Mouse (Mus musculus) lung, embryonic 14.5 days (tissue): Measurements from ENCODE around the gene Ppan. TPM values are rescaled to one million over a fixed set of nuclear protein-coding genes. Genes with fewer than 3 reads are reported as not detected.
A peak's percentile ranks its signal among the peaks of the same experiment; 100 is the strongest.

ENCODE experiments used
- ATAC-seq: fragments of 200-750 bp; cut with Nextera tagmentation; 2 replicates; pipeline ENCODE4 v1.8.0; 2017; ENCODE audit warnings: mild to moderate bottlenecking, moderate TSS enrichment, moderate library complexity; ENCODE audit not compliant: insufficient read depth
- DNase-seq: peaks from one replicate; pipeline ENCODE4 v3.0.0-alpha.2; 2015
- H3K27ac ChIP-seq: fragments of 300-500 bp; sonication (generic); 2 replicates; pipeline ENCODE4 v1.5.1; 2014; ENCODE audit warnings: low read depth, mild to moderate bottlenecking, moderate library complexity
- H3K27me3 ChIP-seq: fragments of 300-500 bp; sonication (generic); 2 replicates; pipeline ENCODE4 v1.6.1; 2014; ENCODE audit warnings: low read length, control low read depth; ENCODE audit not compliant: insufficient read depth
- H3K36me3 ChIP-seq: fragments of 300-500 bp; sonication (generic); 2 replicates; pipeline ENCODE4 v1.6.1; 2014; ENCODE audit warnings: control low read depth; ENCODE audit not compliant: insufficient read depth
- H3K4me1 ChIP-seq: fragments of 300-500 bp; sonication (generic); 2 replicates; pipeline ENCODE4 v1.6.1; 2014; ENCODE audit warnings: antibody characterized with exemption, control low read depth; ENCODE audit not compliant: insufficient read depth
- H3K4me2 ChIP-seq: fragments of 300-500 bp; sonication (generic); 2 replicates; pipeline ENCODE4 v1.6.1; 2014; ENCODE audit warnings: mild to moderate bottlenecking
- H3K4me3 ChIP-seq: fragments of 300-500 bp; sonication (generic); 2 replicates; pipeline ENCODE4 v1.5.1; 2014; ENCODE audit warnings: low read depth, low read length
- H3K9ac ChIP-seq: fragments of 300-500 bp; sonication (generic); 2 replicates; pipeline ENCODE4 v1.6.1; 2014
- H3K9me3 ChIP-seq: fragments of 300-500 bp; sonication (generic); 2 replicates; pipeline ENCODE4 v1.6.1; 2016; ENCODE audit warnings: low read depth, low read length, control low read depth
- CTCF ChIP-seq: IDR thresholded peaks from 2 replicates; pipeline ENCODE4 v1.5.1; 2016; ENCODE audit warnings: antibody characterized with exemption, low read depth
- WGBS: fragments of 180-500 bp; shearing (Covaris S2); extraction: QIAGEN DNeasy Blood & Tissue Kit; methylation state at CpG from one replicate; pipeline ENCODE4 v1.1.7; 2014; 5-methylcytosine and 5-hydroxymethylcytosine counted together
- polyA plus RNA-seq: library from polyadenylated mRNA; unstranded; fragments of >200 nt; fragmentation: Nextera tagmentation; extraction: Ambion mirVana; gene quantifications from 2 replicates; pipeline ENCODE4 v1.2.1, GENCODE M21; 2014

Ppan gene
- polyA plus RNA-seq, 1 experiment from 2014 or later: 83.6 TPM

GRCm38 (mm10) chr9:20873521-20873920 lies 14.5 kb upstream of the Ppan start:
- Histone ChIP-seq H3K36me3 (no peaks in the 10 kb centered on the region), H3K4me3 (no peak overlapping the region), H3K4me1 (no peaks in the 10 kb centered on the region), H3K27ac (no peak overlapping the region), H3K4me2 (no peak overlapping the region), H3K27me3 (peaks cover 13% of the 10 kb centered on the region), H3K9me3 (no peaks in the 10 kb centered on the region), H3K9ac (no peak overlapping the region)
- no peak for TF ChIP-seq CTCF
- no peak for DNase-seq
- WGBS: 84% methylated on average over 12 of the region's 12 CpGs
- no peak for ATAC-seq

- peak; percentile 70 for DNase-seq
- no peak for ATAC-seq
- TF ChIP-seq CTCF: no peak
- Histone ChIP-seq H3K27me3 (no peaks in the 10 kb centered on the region), H3K4me1 (no peaks in the 10 kb centered on the region), H3K36me3 (no peaks in the 10 kb centered on the region), H3K9ac (no peak overlapping the region), H3K4me2 (no peak overlapping the region), H3K27ac (no peak overlapping the region), H3K4me3 (no peak overlapping the region), H3K9me3 (no peaks in the 10 kb centered on the region)
- 60% methylated on average over 23 of the region's 23 CpGs for WGBS
Observed at GRCm38 (mm10) chr9:20875021-20875790, 12.8 kb upstream of the Ppan start.

GRCm38 (mm10) chr9:20876318-20877117 lies 11.5 kb upstream of the Ppan start:
- Histone ChIP-seq H3K4me3 (no peak overlapping the region), H3K9ac (no peak overlapping the region), H3K36me3 (no peaks in the 10 kb centered on the region), H3K27me3 (no peaks in the 10 kb centered on the region), H3K4me1 (no peaks in the 10 kb centered on the region), H3K27ac (no peak overlapping the region), H3K4me2 (no peak overlapping the region), H3K9me3 (no peaks in the 10 kb centered on the region)
- TF ChIP-seq CTCF: no peak
- WGBS: 59% methylated on average over 9 of the region's 9 CpGs
- DNase-seq (no peak), ATAC-seq (no peak)

GRCm38 (mm10) chr9:20877118-20878040 lies 10.6 kb upstream of the Ppan start:
- Histone ChIP-seq H3K4me1 (no peaks in the 10 kb centered on the region), H3K4me3 (peak overlapping the region; percentile 37), H3K27me3 (no peaks in the 10 kb centered on the region), H3K9me3 (no peaks in the 10 kb centered on the region), H3K27ac (no peak overlapping the region), H3K36me3 (no peaks in the 10 kb centered on the region), H3K9ac (peak overlapping the region; percentile 26; the same call in 1 of the 2 replicates), H3K4me2 (peak overlapping the region; percentile 71)
- peak; percentile 14 for ATAC-seq
- WGBS: 34% methylated on average over 14 of the region's 14 CpGs
- no peak for DNase-seq
- no peak for TF ChIP-seq CTCF

GRCm38 (mm10) chr9:20878041-20878709 lies 9.8 kb upstream of the Ppan start:
- ATAC-seq: peak; percentile 95
- Histone ChIP-seq H3K4me2 (peak overlapping the region; percentile 71), H3K27me3 (no peaks in the 10 kb centered on the region), H3K27ac (peak overlapping the region; percentile 92), H3K9me3 (no peaks in the 10 kb centered on the region), H3K9ac (peak overlapping the region; percentile 58), H3K4me1 (no peaks in the 10 kb centered on the region), H3K36me3 (no peaks in the 10 kb centered on the region), H3K4me3 (peak overlapping the region; percentile 37)
- TF ChIP-seq CTCF: peak; percentile 81
- peak; percentile 100 for DNase-seq
- WGBS: under 1% methylated on average over 69 of the region's 69 CpGs

- peak overlapping the region; percentile 58 for H3K9ac ChIP-seq
- DNase-seq: no peak
- H3K4me3 ChIP-seq: peak overlapping the region; percentile 37
- no peaks in the 10 kb centered on the region for H3K27me3 ChIP-seq
- no peaks in the 10 kb centered on the region for H3K9me3 ChIP-seq
- peak overlapping the region; percentile 71 for H3K4me2 ChIP-seq
- no peaks in the 10 kb centered on the region for H3K4me1 ChIP-seq
- 13% methylated on average over 10 of the region's 10 CpGs for WGBS
- H3K36me3 ChIP-seq: no peaks in the 10 kb centered on the region
- ATAC-seq: peak; percentile 4; the same call in 1 of the 2 replicates
- TF ChIP-seq CTCF: no peak
- H3K27ac ChIP-seq: peak overlapping the region; percentile 92
Observed at GRCm38 (mm10) chr9:20878710-20879065, 9.3 kb upstream of the Ppan start.
